Mouse (Mus musculus) right cerebral cortex, adult 2 months (tissue): ENCODE results near the gene Gipc3.

Experiments used
- DNase-seq, 2 experiments: peaks; one replicate each; pipeline ENCODE4 v3.0.0; 2021 to 2022; ENCODE audit warnings: low spot score in 2 of 2

Gene Gipc3

DNA sequence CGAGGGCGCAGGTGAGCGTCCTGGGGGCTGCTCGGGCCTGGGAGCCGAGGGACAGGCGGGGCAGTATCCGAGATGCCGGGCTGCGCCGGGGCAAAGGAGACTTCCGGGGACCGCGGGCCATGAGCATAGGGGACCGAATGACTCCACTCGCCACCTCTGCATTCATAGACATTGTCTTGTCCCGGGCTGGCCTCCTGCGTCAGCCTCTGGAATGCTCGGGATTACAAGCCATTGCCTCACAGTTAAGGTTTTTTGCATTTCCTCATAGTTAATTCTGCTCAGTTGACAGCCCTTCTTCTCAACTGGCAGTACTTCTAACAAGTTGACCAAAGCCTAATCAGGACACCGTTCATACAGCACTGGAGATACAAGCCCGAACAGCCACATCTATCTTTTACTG lies 21.6 kb downstream of the Gipc3 start:
- DNase-seq: no peak

DNA sequence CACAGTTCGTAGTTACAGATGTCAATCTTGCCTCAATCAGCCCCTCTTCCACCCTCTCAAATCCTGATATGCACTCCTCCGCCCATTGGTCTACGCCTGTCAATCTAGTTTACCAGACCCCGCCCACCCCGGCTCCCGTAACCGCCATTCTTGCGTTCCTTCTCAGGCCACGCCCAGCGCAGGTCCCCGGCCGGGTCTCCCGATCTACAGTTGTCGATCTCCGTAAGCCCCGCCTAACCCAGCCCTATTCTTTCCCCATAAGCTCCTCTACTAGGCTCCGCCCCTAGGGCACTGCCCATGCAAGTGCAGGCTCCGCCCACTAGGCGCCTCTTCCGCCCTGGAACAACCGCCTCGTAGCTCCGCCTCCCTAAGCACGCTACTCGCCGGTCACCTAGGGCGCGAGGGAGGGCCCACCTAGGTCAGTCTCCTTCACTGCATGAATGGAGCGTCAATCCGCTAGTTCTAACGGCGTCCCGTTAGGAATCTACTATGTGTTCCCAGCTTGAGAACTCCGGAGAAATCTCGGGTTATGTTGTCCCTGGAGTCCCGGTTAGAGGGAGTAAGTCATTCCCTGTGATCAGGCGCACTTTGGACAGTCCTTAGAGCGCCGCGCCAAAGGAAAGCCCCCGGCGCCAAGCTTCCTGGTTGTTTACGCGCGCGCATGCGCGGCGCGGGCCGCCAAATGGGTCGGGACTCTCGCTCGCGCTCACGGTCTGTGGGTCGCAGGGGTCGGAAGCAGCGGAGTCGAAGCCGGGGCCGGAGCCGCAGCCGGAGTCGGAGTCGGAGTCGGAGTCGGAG lies 22.3 kb downstream of the Gipc3 start, which contains the start of gene Cactin:
TSS of gene Cactin (plus strand) at position 554 of the 798 bp plus-strand sequence.
- peak; percentile 98 to 99 for DNase-seq

DNA sequence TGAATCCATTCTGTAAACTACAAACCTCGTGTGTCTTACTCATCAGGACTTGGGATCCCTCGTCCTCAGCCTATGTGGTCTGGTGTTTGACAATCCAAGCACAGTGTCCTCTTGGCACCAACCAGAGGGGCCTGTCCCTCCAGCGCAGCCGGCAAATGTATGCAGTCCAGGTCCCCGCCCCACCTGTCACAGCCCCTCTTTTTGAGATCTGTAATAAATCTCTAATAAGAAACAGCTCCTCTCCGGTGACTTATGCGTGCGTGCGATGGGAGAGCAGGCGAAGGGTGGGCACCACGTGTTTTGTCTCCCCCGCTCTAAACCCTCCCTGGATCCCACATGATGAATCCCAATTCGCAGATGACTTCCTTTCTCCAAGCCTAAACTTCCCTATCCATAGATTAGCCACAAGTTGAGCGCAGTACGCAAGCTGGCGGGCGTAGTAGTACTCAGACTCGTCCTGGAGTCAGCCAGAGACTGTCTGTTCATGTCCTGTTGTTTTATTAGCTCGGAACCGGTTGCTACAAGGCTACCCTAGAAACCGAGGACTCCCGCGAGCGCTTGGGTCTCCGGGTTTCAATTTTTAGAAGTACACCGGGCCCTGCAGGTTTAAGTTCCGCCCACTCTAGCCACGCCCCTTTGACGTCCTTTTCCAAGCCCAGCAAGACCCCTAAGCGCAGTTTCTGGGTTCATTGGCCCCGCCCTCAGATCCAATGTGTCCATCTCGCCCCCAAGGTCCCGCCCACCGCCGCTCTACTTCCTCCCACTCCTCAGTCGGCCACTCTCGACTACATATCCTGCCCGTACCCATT lies 23.1 kb downstream of the Gipc3 start:
- no peak for DNase-seq

DNA sequence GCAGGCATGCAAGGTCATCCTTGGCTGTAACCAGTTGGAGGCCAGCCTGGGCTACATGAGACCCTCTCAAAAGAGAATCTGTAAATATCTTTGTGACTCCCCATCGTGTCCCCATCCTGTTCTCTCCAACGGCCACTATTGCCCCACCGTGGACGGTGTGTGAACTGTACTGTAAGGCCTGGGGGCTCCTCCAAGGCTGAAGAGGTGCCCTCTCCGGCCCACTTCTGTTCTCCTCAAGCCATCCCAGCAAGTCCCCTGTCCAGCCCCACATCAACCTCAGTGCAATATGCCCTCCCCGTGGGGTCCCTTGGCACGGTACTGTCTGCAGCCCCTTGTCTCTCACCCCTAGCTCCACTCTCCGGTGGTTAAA lies 23.8 kb downstream of the Gipc3 start:
- DNase-seq: no peak

DNA sequence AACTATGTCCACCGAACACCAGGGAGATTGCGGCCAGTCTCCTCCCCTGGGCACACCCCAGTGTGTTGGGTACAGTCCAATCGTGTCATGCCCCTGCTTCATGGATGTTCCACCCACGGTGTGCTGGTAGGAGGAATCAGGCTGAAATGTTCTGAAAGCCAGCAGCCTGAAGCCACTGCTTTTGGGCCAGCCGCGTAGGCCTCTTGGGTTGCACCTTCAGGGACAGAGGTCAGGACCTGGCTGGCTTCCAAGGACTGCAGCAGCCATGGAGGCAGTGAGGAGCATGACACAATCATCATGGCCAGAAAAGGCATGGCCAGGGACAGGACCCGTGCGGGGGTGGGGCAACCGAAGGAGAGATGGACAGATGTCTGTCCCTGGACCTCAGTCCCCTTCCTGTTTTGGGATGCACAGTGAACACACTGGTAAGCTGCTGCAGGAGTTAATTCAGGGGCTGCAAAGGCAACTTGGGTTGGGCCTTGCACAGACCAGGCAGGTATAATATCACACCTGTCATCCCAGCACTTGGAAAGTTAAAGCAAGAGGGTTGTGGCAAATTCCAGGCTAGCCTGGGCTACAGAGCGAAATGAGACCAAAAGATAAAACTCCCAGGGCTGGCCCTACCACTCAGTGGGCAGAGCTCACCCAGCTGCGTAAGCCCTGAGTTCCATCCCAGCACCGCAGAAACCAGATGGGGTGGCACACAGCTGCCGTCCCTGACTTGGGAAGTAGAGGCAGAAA lies 24.3 kb downstream of the Gipc3 start:
- DNase-seq: no peak

DNA sequence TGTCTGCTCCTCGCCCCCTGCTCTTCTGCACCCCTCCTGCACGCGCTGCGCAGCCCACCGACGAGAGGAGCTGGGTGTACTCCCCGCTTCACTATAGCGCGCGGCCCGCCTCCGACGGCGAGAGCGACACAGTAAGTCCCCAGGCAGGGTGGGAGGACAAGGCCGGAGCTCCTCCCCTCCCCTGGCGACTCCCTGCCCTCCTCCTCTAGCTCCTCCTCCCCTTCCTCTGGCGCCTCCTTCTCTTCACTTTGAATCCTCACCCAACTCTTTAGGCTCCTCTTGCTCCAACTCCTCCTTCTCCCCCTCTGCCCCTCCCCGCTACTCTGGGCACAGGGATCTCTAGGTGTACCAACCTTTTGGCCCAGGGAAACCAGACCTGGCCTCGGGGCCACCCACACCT lies 25.8 kb downstream of the Gipc3 start:
- DNase-seq: peak in 1 of 2 experiments; percentile 13

DNA sequence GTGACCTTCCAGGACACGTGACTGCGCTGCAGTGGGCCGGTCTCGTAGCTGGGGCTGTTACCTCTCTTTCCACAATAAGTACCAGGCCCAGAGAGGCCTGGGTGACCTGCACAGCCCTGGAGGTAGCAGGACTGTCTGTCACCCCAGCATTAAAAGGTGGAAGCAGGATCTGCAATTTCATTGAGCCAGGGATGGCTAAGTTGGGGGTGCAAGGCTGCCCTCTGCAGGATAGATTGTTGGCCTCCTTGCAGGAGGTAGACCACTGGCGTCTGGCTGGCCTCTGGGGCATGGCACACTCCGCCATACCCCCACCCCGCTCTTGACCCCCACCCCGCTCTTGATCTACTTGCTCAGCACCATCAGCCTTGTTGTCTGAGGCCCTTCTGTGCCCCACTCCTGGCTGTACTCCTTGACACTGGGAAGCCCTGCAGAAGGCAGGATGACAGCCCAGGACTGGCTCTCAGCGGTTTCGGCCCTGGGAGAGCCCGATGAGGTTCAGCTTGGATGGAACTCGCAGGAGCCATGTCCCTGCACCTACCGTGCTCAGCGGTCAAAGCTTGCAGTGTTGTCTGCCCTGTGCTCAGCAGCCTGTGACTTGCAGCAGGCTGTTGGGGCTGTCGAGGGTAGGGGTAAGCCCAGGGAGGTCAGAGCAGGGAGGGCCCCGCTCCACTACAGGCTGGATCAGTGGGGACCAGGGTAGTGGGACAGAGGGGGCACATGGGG lies 26.6 kb downstream of the Gipc3 start:
- no peak for DNase-seq

DNA sequence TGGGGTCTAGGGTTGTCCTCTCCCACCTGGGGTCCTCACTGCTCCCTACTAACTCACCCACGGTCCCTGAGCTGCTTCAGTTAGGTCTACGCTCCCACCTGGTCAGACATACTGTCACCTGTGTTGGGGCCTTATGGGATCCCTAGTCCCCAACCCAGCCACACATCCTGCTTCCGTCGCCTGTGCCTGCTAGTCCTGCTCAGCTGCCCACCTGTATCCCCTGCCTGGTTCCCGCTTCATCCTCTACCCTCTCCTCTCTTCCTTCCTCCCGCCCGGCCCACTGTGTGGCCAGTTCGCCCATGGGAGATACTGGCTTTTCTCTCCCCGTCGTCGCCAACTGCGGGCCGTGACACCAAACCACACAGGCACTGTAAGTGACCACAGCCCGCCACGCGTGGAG lies 27.5 kb downstream of the Gipc3 start:
- DNase-seq: no peak

DNA sequence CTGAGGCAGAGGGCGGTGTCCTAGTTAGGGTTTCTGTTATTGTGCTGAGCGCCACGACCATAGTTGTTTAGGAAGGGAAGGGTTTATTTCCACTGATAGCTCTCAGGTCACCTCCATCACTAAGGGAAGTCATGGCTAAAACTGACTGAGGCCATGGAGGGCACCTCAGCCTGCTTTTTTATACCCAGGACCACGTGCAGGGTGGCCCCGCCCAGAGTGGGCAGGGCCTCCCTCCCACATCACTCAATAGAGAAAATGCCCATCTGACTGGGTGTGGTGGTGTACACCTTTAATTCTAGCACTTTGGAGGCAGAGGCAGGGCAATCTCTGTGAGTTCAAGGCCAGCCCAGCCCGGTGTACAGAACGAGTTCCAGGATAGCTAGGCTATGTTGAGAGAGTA lies 28.9 kb downstream of the Gipc3 start:
- no peak for DNase-seq

DNA sequence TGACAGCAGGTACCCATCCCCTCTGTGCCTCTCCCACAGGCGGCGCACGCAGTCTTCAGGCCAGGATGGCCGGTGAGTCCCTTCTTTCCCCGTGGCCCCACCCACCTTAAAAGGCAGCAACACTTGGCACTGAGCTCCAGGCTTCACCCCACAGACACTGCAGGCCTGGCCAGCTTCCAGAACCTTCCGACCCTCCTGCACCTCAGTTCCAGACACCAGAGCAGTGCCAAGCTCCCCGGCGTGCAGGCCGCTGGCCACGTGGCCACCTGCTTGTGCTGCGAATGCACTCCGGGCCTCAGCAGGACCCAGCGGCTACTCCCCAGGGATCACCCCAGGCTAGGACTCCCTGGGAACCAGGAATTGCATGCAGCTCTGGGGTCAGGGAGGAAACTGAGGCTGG lies 29.5 kb downstream of the Gipc3 start:
- DNase-seq: no peak

DNA sequence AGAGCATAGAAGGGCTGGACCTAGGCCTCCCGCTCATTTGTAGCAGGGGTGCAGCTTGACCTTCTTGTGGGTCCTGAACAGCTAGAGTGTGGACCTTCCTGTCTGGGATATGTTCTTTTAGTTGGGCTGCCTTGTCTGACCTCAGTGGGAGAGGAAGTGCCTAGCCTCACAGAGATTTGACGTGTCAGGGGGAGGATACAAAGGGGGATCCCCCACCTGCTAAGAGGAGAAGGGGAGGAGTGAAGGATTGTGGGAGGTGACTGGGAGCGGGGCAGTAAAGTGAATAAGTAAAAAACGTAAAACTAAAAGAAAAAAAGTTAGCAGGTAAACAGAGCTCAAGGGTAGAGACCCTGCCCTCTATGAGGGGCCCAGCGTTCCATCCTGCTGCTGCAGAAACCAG lies 33.5 kb downstream of the Gipc3 start:
- no peak for DNase-seq

DNA sequence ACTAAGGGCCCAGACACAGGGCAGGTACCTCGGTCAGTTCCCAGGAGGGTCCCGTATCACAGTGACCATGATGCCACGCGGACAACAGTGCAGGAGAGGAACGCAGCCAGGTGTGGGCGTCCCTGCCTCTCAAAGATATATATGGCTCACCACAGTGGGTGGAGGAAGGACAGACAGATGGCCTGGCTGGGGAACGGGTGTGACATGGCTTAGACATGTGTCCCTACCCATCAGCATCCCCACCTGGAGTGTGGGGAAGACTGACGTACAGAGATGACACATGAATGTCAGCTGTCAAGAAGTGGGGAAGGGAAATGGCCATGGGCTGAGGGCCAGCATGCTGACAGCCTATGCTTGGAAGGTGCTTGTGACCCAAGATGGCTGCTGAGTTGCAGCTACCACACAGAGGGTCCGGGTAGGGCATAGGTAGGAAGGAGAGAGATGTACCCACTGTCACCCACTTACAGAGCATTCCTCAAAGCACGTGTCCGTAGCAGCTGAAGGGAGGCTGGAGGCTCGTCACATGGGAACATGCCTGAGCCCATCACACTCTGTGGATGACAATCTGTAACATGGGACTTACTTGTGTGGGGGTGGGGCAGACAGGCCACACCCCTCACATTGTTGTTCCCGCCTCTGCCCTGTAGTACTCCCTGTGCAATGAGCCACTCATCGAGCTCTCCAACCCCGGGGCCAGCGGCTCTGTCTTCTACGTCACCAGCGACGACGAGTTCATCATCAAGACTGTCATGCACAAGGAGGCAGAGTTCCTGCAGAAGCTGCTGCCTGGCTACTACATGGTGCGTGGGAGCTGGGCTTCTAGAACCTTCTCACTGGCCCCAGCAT lies 36.0 kb downstream of the Gipc3 start:
- DNase-seq: peak; percentile 69 to 70

DNA sequence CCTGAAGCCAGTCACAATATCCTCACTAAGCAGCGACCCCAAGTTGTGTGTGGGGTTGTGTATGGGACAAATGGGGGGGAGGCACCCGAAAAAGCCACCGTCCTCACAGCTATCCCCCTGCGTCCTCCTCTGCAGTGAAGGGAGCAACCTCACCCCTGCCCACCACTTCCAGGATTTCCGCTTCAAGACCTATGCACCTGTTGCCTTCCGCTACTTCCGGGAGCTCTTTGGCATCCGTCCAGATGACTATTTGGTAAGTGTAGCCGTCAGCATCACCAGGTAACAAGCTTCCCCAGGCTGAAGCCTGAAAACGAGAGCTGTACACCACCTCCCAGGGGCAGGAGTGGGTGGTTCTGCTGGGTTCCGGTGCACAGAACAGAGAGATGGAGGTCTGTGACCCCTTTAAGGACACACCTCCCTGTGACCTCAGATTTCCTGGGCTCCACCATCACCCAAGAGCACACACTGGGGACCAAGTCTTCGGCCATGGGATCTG lies 36.8 kb downstream of the Gipc3 start:
- no peak for DNase-seq

DNA sequence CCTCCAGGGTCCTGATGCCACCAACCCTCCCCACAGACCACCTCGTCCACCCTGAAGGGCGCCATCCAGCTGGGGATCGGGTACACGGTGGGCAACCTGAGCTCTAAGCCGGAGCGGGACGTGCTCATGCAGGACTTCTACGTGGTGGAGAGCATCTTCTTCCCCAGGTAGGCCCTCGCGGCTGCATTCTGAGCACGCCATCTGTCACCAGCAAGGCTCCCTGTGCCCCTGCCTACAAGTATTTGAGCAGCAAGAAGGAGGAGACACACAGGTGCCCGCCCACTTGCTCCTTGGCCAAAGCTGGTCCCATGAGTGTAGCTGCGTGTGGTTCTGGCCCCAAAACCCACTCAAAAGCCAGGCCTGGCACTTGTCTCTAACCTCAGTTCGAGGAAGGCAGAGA lies 37.4 kb downstream of the Gipc3 start:
- no peak for DNase-seq

DNA sequence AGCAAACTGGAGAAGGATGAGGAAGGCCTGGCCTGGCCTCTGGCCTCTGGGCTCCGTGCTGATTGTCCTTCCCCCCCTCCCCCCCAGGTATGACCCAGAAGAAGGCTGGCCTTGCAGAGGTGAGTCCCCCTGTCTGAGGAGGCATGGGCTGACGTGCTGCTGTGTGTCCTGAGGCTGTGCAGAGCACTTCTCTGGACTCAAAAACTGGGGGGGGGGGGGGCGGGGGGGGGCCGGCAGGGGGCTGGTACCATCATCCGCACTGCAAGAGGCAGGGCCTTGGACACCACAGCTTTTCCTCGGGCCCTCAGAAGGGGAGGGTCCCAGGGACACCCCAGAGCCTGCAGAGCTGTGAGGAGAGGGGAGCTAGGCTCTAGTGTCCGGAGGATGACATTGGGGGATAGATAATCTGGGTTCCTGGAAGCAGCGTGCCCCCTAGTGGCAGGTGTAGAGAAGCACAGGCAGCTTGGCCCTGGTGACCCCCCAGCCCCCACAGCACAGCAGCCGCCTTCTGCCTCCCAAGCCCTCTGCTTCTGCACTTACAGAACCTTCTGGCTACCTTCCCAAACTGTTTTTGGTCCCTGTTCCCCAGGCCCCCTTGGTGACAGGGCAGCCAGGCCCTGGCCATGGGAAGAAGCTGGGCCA lies 38.3 kb downstream of the Gipc3 start:
- DNase-seq: no peak

DNA sequence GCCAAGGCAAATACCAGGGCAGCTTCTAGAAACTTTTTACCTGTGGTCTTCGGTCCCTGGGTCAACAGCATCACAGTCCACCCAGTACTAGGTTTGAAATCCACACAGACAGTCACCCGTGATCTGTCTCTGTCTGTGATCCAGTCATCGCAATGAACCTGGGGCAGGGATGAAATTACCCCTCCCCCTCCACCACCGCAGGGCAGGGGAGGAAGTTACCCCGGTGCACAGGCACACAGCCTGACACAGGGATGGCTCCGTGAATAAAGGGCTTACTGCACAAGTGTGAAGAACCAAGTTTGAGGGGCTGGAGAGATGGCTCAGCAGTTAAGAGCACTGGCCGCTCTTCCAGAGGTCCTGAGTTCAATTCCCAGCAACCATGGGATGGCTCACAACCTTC lies 39.3 kb downstream of the Gipc3 start:
- DNase-seq: no peak

DNA sequence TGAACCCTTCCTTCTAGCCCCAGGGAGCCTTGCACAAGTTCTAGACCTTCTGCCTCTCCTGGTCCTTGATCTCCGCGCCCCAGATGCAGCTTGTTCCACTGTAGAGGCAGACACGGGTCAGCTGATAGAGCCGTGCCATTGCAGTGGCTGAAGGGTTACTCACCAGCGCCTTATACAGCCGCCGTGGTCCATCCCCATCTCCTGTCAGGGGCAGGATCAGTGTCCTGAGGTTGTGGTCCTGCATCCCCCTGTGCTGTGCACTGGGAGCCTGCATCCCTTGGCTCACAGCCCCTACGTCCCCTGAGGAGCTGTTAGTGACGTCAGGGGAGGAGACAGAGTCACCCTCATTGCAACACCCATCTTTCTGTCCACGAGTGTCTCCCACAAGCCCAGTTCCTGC lies 39.8 kb downstream of the Gipc3 start:
- no peak for DNase-seq

DNA sequence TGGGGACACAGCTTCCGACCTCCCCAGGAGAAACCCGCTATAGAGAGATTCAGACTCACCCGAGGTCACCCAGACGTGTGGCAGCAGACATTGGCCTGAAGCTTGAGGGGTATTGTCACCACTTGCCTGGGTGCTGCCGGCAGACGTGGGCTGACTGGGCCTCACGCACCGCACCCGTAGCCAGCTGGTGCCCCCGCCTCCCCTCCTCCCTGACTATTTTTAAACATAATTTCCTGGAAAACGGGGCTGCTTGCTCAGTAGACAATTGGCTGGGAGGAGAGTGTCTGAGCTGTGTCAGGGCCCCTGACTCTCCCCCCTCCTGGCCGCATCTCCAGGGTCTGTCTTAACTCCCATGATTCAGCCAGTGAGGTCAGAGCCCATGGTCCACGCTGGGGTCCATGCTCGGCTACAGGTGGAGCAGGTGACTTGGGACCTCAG lies 40.3 kb downstream of the Gipc3 start:
- peak; percentile 78 to 80 for DNase-seq

DNA sequence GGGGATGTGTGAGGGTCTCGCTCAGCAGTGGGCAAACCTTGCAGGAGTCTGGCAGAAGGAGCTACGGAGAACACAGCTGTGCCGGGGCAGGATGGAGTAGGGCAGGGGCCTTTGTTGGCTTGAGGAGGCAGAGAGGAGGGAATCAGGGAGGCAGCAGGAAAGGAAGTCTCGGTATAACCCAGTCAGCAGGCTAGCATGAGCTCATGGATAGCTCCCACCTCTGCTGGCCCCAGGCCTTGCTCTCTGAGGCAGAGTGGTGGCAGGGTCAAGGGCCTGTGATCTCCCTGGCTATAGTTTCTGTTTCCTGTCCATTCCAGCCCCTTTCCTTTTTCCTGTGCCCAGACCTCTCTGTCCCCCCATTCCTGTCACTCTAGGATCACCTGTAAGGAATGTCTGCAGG lies 40.8 kb downstream of the Gipc3 start:
- no peak for DNase-seq

DNA sequence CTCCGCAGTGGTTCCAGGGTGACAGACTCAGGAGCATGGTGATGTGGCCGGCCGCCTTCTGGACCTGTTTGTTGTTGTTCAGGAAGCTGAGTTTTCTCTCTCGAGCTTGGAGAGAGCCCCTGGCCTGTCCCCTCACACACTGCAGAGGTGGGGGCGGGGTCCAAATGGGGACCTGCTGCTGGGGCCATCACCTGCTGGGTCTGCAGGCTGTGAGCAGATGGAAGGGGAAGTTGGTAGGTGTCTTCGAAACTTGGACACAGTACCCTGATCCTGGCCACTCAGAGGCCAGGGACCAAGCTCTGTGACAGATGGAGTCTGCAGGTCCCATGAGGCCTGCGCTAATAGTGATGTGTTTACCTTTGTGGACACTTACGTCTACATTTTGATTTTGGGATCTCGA lies 41.7 kb downstream of the Gipc3 start:
- no peak for DNase-seq
